Mouse (Mus musculus) megakaryocyte, embryonic 14.5 days (primary cell): ENCODE measurements around the gene Slc25a45. TPM values are rescaled to one million over a fixed set of nuclear protein-coding genes. Genes with fewer than 3 reads are reported as not detected.

ENCODE experiments used
- H3K27me3 ChIP-seq: replicated peaks from 2 replicates; pipeline ENCODE3; 2012; ENCODE audit warnings: inconsistent platforms
- H3K36me3 ChIP-seq: replicated peaks from 2 replicates; pipeline ENCODE3; 2012; ENCODE audit warnings: low read length, inconsistent platforms, mixed read lengths
- H3K4me1 ChIP-seq: 2 replicates; pipeline ENCODE4 v1.6.1; 2012; ENCODE audit warnings: inconsistent platforms
- H3K4me3 ChIP-seq: replicated peaks from 2 replicates; pipeline ENCODE3; 2012; ENCODE audit warnings: moderate library complexity, mild to moderate bottlenecking, inconsistent platforms
- H3K9me3 ChIP-seq: 2 replicates; pipeline ENCODE4 v1.6.1; 2012; ENCODE audit warnings: inconsistent platforms
- FLI1 ChIP-seq: IDR thresholded peaks from 2 replicates; pipeline ENCODE4 v1.6.1; 2012; ENCODE audit warnings: low read length, inconsistent platforms, mixed read lengths
- GATA1 ChIP-seq: IDR thresholded peaks from 3 replicates; pipeline ENCODE4 v1.6.1; 2012; ENCODE audit warnings: mixed read lengths, low read length, inconsistent platforms, borderline replicate concordance
- polyA plus RNA-seq: library from polyadenylated mRNA; stranded (reverse); fragments of >175 nt; gene quantifications from 2 replicates; pipeline ENCODE4 v1.2.3, GENCODE M21; 2012; ENCODE audit warnings: low replicate concordance; ENCODE audit not compliant: insufficient read depth

Gene Slc25a45
- polyA plus RNA-seq, 1 experiment: 3.6 TPM

DNA sequence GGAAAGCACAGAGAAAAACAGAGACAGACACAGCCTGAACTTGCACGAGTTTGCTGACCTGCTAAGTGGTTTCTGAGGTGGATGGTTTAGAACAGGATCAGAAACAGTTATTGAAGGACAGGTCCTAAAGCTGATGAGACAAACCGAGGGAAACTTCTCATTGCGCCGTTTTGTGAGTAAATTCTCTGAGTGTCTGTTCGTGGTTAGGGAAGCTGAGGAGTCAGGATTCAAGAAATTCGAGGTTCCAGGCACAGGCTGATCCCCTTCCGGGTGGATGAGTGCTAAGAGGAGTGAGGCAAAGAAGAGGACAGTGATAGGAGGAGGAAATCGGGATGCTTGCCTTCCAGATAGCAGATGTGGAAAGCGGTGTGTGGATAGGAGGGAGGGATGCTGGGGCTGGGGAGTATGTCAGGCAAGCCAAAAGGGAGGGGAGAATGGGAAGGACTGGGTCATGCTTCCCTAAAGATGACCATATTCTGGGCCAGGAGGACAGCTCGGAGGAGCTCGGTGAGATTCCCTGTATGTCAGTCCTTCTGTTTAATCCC lies 47.8 kb downstream of the Slc25a45 start:
- Histone ChIP-seq H3K4me1 (peaks cover 90% of the 10 kb centered on the region), H3K27me3 (peaks cover 11% of the 10 kb centered on the region), H3K36me3 (peaks cover 16% of the 10 kb centered on the region), H3K9me3 (no peaks in the 10 kb centered on the region), H3K4me3 (peak overlapping the region; percentile 96)
- no peak for TF ChIP-seq FLI1
- no peak for TF ChIP-seq GATA1

DNA sequence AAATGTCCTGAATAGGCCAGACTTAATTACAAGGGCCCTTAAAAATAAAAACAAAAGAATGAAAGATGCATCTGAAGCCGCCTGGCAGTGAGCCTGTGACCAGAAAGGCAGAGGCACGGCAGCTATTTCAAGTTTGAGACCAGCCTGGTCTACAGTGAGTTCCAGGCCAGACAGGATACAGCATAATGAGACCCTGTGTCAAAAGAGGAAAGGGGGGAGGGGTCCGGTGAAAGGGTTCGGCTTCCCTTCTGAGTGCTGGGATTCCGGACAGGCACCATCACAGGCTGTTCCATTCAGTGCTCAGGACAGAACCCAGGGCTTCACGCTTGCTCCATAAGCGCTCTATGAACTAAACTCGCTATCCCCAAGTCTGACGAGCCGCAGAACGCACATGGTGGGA lies 49.4 kb downstream of the Slc25a45 start:
- no peaks in the 10 kb centered on the region for H3K36me3 ChIP-seq
- TF ChIP-seq FLI1 (no peak), GATA1 (no peak)
- peaks cover 86% of the 10 kb centered on the region for H3K4me1 ChIP-seq
- H3K27me3 ChIP-seq: peaks cover 14% of the 10 kb centered on the region
- no peaks in the 10 kb centered on the region for H3K9me3 ChIP-seq
- H3K4me3 ChIP-seq: no peak overlapping the region

DNA sequence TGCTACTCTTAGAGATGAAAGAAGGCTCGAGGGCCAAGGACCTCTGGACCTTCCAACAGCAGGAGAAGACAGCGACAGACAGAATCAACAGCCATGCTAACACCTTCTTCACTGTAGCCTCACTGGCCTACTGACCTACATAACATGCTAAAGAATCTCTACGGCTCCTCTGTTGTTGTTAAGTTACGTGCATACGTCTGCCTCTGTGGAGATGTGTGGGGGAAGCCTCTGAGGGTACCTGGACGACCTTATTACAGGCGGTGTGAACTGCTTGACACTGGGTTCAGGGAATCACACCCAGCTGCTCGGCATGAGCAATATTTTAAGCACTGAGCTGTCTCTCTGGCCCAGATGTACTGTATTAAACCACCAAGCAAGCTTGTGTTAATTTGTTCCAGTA lies 49.9 kb downstream of the Slc25a45 start:
- H3K4me1 ChIP-seq: peaks cover 81% of the 10 kb centered on the region
- H3K27me3 ChIP-seq: peaks cover 14% of the 10 kb centered on the region
- peak overlapping the region; percentile 23 for H3K4me3 ChIP-seq
- H3K9me3 ChIP-seq: no peaks in the 10 kb centered on the region
- TF ChIP-seq FLI1: no peak
- no peak for TF ChIP-seq GATA1
- no peaks in the 10 kb centered on the region for H3K36me3 ChIP-seq

DNA sequence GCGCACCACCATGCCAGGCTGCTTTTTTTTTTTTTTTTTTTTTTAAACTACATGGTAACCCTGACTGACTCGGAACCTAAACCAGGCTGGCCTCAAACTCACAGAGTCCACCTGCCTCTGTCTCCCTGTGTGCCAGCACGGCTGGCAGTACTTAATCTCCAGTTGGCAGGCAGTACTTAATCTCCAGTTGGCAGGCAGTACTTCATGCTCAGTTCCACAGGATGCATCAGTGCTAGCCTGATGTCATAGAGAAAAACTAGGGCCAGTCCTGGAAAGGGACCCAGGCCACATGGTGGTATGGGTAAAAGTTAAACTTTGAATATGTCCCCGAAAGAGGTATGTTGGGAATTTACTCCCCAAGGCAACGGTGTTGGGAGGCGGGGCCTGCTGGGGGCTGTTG lies 50.5 kb downstream of the Slc25a45 start:
- TF ChIP-seq FLI1 (no peak), GATA1 (no peak)
- Histone ChIP-seq H3K9me3 (peaks cover 2% of the 10 kb centered on the region; the same call in 1 of the 2 replicates), H3K4me3 (no peak overlapping the region), H3K36me3 (no peaks in the 10 kb centered on the region), H3K4me1 (peaks cover 75% of the 10 kb centered on the region), H3K27me3 (peaks cover 16% of the 10 kb centered on the region)

DNA sequence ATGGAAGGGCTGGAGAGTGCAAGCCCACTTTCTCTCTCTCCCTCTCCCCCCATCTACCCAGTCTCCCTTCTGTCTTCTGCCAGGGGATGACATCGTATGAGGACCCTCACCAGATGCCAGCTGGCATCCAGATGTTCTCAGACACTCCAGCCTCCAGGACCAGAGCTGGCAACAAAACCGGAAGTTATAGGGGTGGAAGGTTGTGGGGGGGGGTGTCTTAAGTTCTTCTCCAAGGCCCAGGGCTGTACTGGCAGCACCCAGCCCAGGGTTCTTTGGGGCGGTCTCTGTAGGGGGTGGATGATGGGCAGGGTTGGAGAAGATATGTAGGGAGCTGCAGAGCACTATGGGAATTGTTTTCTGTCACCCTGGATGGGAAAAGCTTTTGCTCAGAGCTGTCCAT lies 50.9 kb downstream of the Slc25a45 start:
- no peak for TF ChIP-seq FLI1
- no peak for TF ChIP-seq GATA1
- no peak overlapping the region for H3K4me3 ChIP-seq
- H3K9me3 ChIP-seq: peaks cover 2% of the 10 kb centered on the region; the same call in 1 of the 2 replicates
- H3K36me3 ChIP-seq: no peaks in the 10 kb centered on the region
- peaks cover 71% of the 10 kb centered on the region for H3K4me1 ChIP-seq
- peaks cover 18% of the 10 kb centered on the region for H3K27me3 ChIP-seq

DNA sequence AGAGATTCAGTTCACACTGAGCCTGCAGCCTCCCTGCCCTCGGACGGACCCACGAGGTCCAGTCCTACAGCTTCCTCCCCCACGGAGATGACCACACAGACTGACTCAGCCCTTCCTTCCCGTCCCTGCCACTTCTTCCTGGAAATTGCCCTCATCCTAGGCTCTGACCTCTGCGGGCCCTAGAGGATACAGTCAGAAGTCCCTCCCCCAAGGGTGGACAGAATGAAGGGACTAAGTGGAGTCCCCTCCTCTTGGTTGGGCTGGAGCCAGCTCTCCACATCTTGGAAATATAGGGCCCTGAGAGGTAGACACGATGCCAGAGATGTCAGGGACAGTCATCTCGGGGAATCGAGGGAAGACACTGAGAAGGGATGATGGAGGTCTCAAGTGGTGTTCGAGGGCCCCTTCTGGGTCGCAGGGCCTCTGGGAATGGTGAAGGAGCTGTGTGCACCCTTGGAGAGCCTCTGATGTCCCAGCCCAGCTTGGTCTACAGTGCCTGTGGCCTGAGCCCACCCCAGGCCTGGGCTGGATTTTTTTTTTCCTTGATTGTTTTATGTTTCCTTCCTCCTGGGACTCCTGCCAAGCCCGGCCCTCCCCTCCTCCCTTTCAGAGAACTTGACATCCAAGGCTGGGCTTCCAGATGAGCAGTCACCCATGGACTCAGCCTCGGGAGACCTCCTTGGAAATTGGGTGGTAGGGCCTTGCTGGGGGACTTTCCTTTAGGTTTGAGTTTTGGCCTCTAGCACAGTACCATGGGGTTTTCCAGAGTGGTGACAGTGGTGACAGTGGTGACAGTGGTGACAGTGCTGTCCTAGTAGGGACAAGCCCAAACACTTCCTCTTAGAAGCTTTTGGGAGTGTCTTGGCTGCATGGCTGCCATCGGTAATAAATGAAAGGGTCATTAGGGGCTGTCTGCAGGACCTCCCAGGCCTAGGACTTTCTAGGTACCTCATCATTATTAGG lies 52.3 kb downstream of the Slc25a45 start:
- H3K9me3 ChIP-seq: peaks cover 2% of the 10 kb centered on the region; the same call in 1 of the 2 replicates
- peaks cover 26% of the 10 kb centered on the region for H3K27me3 ChIP-seq
- peaks cover 71% of the 10 kb centered on the region for H3K4me1 ChIP-seq
- H3K36me3 ChIP-seq: no peaks in the 10 kb centered on the region
- no peak for TF ChIP-seq GATA1
- no peak for TF ChIP-seq FLI1
- peak overlapping the region; percentile 16 for H3K4me3 ChIP-seq

DNA sequence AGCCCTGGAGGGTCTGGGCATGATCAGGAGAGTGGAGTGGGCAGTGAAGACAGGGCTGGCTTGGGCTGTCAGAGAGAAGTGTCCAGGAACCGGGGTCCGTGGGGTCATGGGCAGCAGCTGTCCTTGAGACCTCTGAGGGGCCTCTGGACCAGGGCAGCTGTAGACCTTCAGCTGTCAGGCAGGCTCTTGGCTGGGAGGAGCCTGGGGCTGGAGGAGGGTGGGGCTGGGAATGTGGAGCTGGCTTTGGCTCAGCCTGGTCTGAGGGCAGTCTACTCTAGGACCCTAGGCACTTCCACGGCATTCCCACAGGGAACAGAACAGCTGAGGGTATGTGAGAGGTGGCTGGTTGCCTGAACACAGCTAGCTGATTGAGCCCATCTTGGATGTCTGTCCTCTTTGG lies 57.7 kb downstream of the Slc25a45 start:
- peaks cover 75% of the 10 kb centered on the region for H3K4me1 ChIP-seq
- H3K27me3 ChIP-seq: peaks cover 23% of the 10 kb centered on the region
- peaks cover 2% of the 10 kb centered on the region; the same call in 1 of the 2 replicates for H3K9me3 ChIP-seq
- no peak overlapping the region for H3K4me3 ChIP-seq
- TF ChIP-seq GATA1: no peak
- TF ChIP-seq FLI1: no peak
- H3K36me3 ChIP-seq: peaks cover 12% of the 10 kb centered on the region

Other genes with a start within 250 kb of the Slc25a45 start
- gene Rela, start 240.3 kb upstream of the Slc25a45 start, polyA plus RNA-seq: 105 and 119 TPM in 2 replicates
- 116 and 134 TPM in 2 replicates for gene Sipa1, start 214.1 kb upstream of the Slc25a45 start, polyA plus RNA-seq
- gene Map3k11, start 189.1 kb upstream of the Slc25a45 start, polyA plus RNA-seq: 156 and 158 TPM in 2 replicates
- gene Pcnx3, start 188.9 kb upstream of the Slc25a45 start, polyA plus RNA-seq: 161 and 607 TPM in 2 replicates
- gene Kcnk7, start 173.4 kb upstream of the Slc25a45 start, polyA plus RNA-seq: not detected in 2 replicates
- gene Ehbp1l1, start 151.5 kb upstream of the Slc25a45 start, polyA plus RNA-seq: 203 and 207 TPM in 2 replicates
- gene Fam89b, start 148.2 kb upstream of the Slc25a45 start, polyA plus RNA-seq: 84.3 and 173 TPM in 2 replicates
- gene Ltbp3, start 136.9 kb upstream of the Slc25a45 start, polyA plus RNA-seq: 1.3 and 7.9 TPM in 2 replicates
- gene Scyl1, start 106.4 kb upstream of the Slc25a45 start, polyA plus RNA-seq: 30.0 and 71.8 TPM in 2 replicates
- 28.5 and 57.6 TPM in 2 replicates for gene Frmd8, start 2.5 kb upstream of the Slc25a45 start, polyA plus RNA-seq
- gene Tigd3, start 16.3 kb downstream of the Slc25a45 start, polyA plus RNA-seq: 0.57 and 1.3 TPM in 2 replicates
- gene Dpf2, start 35.2 kb downstream of the Slc25a45 start, polyA plus RNA-seq: 23.0 and 44.7 TPM in 2 replicates
- 4.4 and 15.7 TPM in 2 replicates for gene Cdc42ep2, start 47.0 kb downstream of the Slc25a45 start, polyA plus RNA-seq
- 11.0 and 14.1 TPM in 2 replicates for gene Pola2, start 86.4 kb downstream of the Slc25a45 start, polyA plus RNA-seq
- gene Slc22a20, start 108.3 kb downstream of the Slc25a45 start, polyA plus RNA-seq: not detected in 2 replicates
- gene Capn1, start 138.1 kb downstream of the Slc25a45 start, polyA plus RNA-seq: 66.2 and 91.7 TPM in 2 replicates
- 129 and 202 TPM in 2 replicates for gene Syvn1, start 168.8 kb downstream of the Slc25a45 start, polyA plus RNA-seq
- gene Mrpl49, start 180.0 kb downstream of the Slc25a45 start, polyA plus RNA-seq: 19.0 and 54.3 TPM in 2 replicates
- 3,425 and 5,919 TPM in 2 replicates for gene Fau, start 180.0 kb downstream of the Slc25a45 start, polyA plus RNA-seq
- 39.7 and 64.8 TPM in 2 replicates for gene Znhit2, start 183.4 kb downstream of the Slc25a45 start, polyA plus RNA-seq
- gene Tm7sf2, start 190.6 kb downstream of the Slc25a45 start, polyA plus RNA-seq: 26.1 and 59.5 TPM in 2 replicates
- 23.5 and 35.2 TPM in 2 replicates for gene Vps51, start 199.4 kb downstream of the Slc25a45 start, polyA plus RNA-seq
- gene Tmem262, start 202.2 kb downstream of the Slc25a45 start, polyA plus RNA-seq: not detected in 2 replicates
- gene Gm28374, start 204.4 kb downstream of the Slc25a45 start, polyA plus RNA-seq: not detected in 2 replicates
- gene Zfpl1, start 207.1 kb downstream of the Slc25a45 start, polyA plus RNA-seq: 88.5 and 121 TPM in 2 replicates
- gene Cdca5, start 207.2 kb downstream of the Slc25a45 start, polyA plus RNA-seq: 2.6 TPM in 1 of 2 replicates, not detected in the other
- 1.5 and 3.1 TPM in 2 replicates for gene AC131692.1, start 216.6 kb downstream of the Slc25a45 start, polyA plus RNA-seq
- 0.30 TPM in 1 of 2 replicates, not detected in the other for gene Naaladl1, start 228.0 kb downstream of the Slc25a45 start, polyA plus RNA-seq
- 66.7 and 124 TPM in 2 replicates for gene Sac3d1, start 240.8 kb downstream of the Slc25a45 start, polyA plus RNA-seq